Mouse (Mus musculus): ENCODE data around the gene Lgals1.

DNA sequence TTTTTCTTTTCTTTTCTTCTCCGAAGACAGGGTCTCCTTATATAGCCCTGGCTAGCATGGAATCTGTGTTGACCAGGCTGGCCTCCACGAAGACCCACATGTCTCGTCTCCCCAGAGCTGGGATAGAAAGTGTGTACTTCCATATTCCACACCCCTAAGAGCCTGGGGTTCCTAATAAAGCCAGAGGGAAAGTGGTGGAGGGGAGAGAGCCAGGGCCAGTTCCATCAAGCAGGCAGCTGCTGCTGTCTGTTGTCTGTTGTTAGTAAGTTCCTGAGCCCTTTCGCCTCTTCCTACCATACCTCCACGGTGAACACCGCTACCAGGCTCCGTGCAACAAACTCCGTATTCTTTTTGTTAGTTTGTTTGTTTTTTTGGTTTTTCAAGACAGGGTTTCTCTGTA, 2.0 kb downstream of the Lgals1 start:
- TF ChIP-seq POLR2A (IDR thresholded peaks at IDR 0.05; ENCODE audit: borderline replicate concordance, extremely low read depth, low read depth, low read length) (no peak), CTCF (IDR thresholded peaks at IDR 0.05; ENCODE audit: insufficient read depth, low read length) (no peak)
